Mouse (Mus musculus): ENCODE measurements around the gene Kbtbd4.

Kbtbd4 gene

GRCm38 (mm10) chr2:90904076-90904855 lies at the start of gene Kbtbd4, which contains the start of gene Ndufs3:
Gene Kbtbd4 (plus strand): TSS chr2:90904740.
Gene Ndufs3 (minus strand): TSS chr2:90904827.
- TF ChIP-seq GATA4 (IDR thresholded peaks at IDR 0.05; ENCODE audit: insufficient replicate concordance, low read length), result peak; percentile 16; the same call in 1 of the 2 replicates

GRCm38 (mm10) chr2:90861486-90861885 lies 43.1 kb upstream of the Kbtbd4 start:
- no peak for TF ChIP-seq GATA4 (IDR thresholded peaks at IDR 0.05; ENCODE audit: insufficient replicate concordance, low read length)

DNA sequence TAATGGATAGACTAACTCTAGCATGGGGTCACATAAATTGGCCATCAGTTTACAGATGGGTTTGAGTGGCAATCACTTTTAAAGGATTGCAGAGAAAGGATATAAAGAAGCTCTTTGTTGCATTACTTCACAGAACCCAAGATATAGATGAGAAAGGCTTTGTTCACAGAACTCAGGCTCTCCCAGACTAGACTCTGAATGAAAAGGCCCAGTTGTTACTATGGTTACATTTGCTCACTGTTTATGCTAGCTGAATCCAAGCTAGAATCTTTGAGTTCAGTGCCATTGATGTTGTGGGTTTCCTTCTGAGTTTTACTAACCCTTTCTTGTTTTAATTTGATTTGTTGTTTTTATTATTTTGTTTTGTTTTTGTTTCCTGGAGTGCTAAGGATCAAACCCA lies 40.4 kb upstream of the Kbtbd4 start:
- no peak for TF ChIP-seq GATA4 (IDR thresholded peaks at IDR 0.05; ENCODE audit: insufficient replicate concordance, low read length)

DNA sequence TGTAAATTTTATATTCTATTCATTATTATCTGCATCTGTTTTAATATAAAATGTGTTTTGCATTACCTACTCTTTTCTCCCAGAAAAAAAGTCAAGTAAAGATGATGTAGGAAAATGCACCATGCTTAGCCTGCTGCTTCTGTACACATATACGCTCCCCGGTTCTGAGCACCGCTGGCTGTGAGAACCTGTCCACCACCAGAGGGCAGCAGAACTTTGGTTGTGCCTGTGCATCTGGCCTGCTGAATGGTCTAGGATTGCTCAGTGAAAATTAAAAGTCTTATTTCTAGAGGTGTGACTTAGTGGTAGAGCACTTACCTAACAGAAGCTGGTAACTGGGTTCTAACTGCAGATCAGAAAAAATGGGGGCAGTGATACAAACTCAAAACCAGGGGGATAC lies 38.0 kb upstream of the Kbtbd4 start:
- no peak for TF ChIP-seq GATA4 (IDR thresholded peaks at IDR 0.05; ENCODE audit: insufficient replicate concordance, low read length)

DNA sequence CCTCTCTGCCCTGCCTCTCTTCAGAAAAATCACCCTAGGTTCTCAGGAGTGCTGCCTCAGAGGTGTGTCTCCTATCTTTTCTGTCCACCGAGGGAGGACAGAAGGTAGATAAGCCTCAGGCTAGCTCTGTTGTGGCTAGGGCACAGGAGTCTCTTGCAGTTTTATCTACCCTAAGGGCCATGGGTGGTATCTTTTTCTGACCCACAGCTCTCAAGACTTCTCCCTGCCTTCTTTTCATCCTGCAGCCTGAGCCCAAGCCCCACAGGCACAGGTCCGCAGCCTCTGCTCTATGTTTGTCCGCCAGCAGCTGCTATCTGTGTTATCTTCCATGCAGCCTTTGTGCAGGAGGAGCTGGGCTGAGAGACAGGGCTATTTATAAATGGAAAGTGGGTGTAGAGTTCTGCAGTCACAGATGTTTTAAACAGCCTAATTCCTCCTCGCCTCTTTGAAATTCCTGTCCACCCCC lies 34.4 kb upstream of the Kbtbd4 start:
- no peak for TF ChIP-seq GATA4 (IDR thresholded peaks at IDR 0.05; ENCODE audit: insufficient replicate concordance, low read length)

DNA sequence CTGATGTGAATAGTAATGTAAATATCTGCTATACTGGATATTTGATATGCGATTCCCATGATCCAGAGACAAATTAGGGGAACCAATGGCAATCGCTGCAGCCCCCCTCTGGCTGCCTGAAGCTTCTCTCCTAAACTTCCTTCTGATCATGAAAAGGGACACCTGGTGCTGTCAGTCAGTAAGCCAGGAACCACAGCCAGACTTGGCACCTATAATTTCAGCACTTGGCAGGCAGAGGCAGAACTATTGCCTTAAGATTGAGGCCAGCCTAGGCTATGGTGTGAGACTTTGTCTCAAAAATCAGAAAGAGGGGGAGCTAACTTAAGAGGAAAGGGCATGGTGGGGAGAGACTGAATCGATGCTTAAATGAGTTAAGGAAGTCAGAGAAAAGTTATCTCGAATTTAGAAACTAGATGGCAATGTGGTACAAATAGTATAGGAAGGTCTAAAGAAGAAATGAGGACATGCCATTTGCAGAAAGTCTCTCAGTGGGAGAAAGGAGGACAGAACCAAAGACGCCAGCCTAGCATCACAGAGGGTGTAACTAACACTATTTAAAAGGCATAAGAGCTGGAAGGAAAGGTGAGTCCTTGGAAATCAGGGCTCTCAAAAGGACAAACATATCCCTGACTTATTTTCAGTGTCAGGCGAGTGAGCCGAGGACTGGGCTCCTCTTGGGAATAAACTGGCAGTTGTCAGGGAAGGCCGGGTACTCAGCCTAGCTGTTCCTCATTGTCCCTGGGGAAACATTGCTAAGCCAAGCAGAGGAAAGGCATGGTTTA lies 33.2 kb upstream of the Kbtbd4 start:
- no peak for TF ChIP-seq GATA4 (IDR thresholded peaks at IDR 0.05; ENCODE audit: insufficient replicate concordance, low read length)

DNA sequence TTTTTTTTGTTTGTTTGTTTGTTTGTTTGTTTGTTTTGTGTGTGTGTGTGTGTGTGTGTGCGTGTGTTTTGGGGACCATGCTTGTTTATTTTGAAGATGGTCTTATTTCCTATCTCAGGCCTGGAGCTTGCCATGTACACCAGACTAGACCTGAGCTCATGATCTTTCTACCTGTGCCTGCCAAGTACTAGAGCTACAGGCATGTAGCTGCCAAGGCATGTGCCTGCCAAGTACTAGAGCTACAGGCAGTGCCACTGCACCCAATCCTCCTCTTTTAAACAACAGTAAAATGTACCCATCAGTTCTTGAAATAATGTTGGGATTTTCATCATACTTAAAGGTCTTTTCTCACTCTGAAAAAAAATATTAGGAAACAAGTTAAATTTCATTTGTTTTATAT lies 30.5 kb upstream of the Kbtbd4 start:
- TF ChIP-seq GATA4 (IDR thresholded peaks at IDR 0.05; ENCODE audit: insufficient replicate concordance, low read length), result no peak

DNA sequence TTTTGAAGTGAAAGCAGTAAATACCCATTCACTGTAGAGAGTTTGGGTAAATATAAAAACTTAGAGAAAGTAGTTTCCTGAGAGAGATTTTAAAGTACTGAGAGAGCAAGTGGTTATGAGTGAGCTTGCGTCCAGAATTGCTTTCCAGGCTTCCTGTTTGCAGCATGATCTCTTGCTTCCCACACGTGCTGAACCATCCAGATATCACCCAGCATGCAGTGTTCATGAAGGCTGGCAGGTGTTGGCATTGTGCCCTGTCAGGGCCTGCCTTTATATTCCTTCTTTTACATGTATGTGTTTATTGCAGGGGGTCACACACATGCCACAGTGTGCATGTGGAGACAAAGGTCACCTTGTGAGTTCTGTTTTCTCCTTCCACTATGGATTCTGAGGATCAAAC lies 29.3 kb upstream of the Kbtbd4 start:
- TF ChIP-seq GATA4 (IDR thresholded peaks at IDR 0.05; ENCODE audit: insufficient replicate concordance, low read length), result no peak

- TF ChIP-seq GATA4 (IDR thresholded peaks at IDR 0.05; ENCODE audit: insufficient replicate concordance, low read length), result no peak
These were observed 26.8 kb upstream of the Kbtbd4 start for GRCm38 (mm10) chr2:90877584-90878259.

DNA sequence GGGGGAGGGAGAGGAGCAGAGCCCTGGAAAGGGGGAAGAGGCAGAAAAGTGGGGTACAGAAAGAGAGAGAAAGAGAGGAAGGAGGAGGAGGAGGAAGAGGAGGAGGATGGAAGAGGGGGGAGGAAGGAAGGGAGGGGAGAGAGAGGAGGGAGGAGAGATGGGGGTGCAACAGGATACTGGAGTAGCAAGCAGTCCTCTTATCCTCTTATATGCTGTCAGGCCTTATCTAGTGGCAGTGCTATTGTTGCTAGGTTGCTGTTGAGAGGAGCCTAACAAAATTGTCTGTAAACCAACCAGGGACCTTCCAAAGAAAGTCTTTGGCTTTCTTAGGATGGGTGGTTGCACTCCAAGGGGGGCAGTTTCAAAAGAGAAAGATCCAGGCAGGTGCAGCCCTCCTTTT lies 25.1 kb upstream of the Kbtbd4 start:
- no peak for TF ChIP-seq GATA4 (IDR thresholded peaks at IDR 0.05; ENCODE audit: insufficient replicate concordance, low read length)

- no peak for TF ChIP-seq GATA4 (IDR thresholded peaks at IDR 0.05; ENCODE audit: insufficient replicate concordance, low read length)
These were observed 24.3 kb upstream of the Kbtbd4 start for GRCm38 (mm10) chr2:90880144-90880785.

- no peak for TF ChIP-seq GATA4 (IDR thresholded peaks at IDR 0.05; ENCODE audit: insufficient replicate concordance, low read length)
These were observed 22.7 kb upstream of the Kbtbd4 start for GRCm38 (mm10) chr2:90881824-90882223.

DNA sequence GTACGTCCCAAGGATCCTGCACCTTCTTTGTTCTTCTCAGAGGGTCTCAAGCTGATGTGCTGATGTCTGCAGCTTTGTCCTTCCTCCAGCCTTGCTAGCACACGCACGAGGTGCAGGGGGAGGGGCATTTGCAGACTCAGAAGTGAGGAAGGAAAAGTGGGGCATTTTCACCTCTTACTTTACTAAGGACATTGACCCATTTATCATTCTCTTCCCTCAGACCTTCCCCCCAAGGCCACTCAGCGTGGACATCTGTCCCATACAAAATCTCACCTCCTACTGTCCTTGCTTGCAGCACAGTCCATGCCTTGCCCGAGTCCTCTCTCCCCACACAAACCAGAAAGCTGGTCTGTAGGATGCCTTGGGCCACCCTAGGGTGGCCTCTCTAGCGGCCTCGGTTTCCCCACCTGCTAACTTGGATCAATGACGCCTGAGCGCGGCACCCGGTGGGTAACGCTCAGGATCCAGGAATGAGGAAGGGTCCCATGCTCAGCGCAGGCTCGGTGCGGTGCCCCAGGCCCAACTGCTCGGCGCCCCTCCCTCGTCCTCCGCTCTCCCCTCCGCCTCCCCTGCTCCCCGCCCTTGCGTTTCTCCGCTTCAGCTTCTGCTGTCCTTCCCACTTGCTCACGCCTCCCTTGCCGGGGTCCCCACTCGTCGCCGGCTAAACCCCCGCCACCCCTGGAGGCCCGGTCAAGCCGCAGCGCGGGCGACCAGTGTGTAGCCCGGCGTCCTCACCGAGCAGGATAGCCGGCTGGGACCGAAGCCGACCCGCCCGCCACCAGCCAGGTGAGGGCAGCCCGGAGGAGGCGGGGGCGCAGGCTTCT lies 19.1 kb upstream of the Kbtbd4 start, which contains the start of gene C1qtnf4:
Gene C1qtnf4, plus strand, starts transcription at position 643 of the 824 bp plus-strand sequence.
- TF ChIP-seq GATA4 (IDR thresholded peaks at IDR 0.05; ENCODE audit: insufficient replicate concordance, low read length), result no peak

DNA sequence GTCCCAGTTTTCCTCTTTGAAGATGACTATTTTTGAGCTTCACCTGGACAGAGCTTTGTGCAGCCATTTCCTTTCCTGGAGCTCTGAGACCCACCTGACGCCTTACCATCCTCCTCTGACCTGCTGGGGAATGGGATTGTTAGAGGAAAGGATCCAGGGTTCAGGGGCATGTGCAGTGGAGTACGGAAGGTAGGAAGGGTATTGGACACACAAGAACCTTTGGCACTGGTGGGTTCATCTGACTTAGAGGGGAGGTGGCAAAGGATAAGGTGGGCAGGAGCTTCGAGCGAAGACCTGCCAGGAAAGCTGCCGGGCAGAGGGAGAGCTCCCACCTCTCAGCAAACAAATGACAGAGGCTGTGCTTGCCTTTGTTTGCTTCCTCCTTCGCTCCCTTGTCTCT lies 18.1 kb upstream of the Kbtbd4 start:
- no peak for TF ChIP-seq GATA4 (IDR thresholded peaks at IDR 0.05; ENCODE audit: insufficient replicate concordance, low read length)

All from liver, adult (tissue).